Mouse (Mus musculus): ENCODE data around the gene Scimp.

DNA sequence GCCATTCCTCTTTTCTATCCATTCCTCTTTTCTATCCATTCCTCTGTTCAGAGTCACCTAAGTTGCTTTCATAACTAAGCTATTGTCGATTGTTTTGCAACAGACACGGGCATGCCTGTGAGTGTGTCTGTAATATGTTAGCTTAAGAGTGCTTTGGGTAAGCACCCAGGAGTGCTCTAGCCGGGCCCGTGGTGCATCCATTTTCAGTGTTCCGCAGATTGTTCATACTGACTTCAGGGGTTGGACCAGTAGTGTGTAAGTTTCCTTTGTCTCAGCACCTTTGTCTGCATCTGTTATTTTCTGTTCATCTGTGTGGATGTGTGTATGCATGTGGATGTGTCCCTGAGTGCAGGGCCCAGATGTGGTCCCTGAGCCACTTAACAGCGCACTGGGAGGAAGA, 34.8 kb downstream of the Scimp start:
- TF ChIP-seq CTCF (IDR thresholded peaks at IDR 0.05; ENCODE audit: low read depth, low read length) (no peak), POLR2AphosphoS5 (IDR thresholded peaks at IDR 0.05; ENCODE audit: insufficient replicate concordance, low read depth, low read length) (no peak), GATA1 (IDR thresholded peaks at IDR 0.05; ENCODE audit: borderline replicate concordance, low read length) (no peak), TAL1 (conservative IDR thresholded peaks at IDR 0.05; ENCODE audit: low read depth, low read length) (no peak)
